Mouse (Mus musculus): ENCODE measurements around the gene Adamts15.

DNA sequence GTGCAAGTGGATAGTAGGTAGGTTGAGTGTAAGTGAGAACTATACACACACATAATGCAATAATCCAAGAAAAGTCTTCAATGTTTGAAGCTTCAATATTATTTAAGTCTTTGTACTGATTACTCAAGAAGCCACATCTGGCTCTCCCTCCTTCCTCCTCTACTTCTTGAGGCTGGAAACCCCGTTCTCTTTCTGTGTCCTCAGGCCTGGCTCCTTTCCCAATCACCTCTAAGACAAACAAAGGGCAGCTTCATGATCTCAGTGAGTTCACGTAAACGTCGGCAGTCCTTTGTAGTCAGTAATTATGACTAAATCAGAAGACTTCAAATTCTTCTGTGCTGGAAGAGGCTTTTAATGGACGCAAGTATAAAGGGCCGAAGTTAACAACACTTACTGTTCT is 12.6 kb upstream of the Adamts15 start:
- TF ChIP-seq CTCF (conservative IDR thresholded peaks at IDR 0.05; ENCODE audit: insufficient read depth, insufficient read length, low read depth, low read length) (no peak), POLR2A (IDR thresholded peaks at IDR 0.05; ENCODE audit: low read depth, low read length) (no peak)

Data from kidney, adult 2 months (tissue).